Comparison of ENCODE assay signal across 8 mouse cellular contexts in genomic region chr5:134675956-134676759, GRCm38 (mm10). TPM values are rescaled to one million over a fixed set of nuclear protein-coding genes. Genes with fewer than 3 reads are reported as not detected.
A peak's percentile ranks its signal among the peaks of the same experiment; 100 is the strongest.
DNase-seq lines count a peak whose midpoint lies in the region; ATAC-seq and TF ChIP-seq lines count a peak whose summit lies in the region.

No protein-coding gene starts in this region.

- TF ChIP-seq POLR2A in MEL (IDR thresholded peaks at IDR 0.05; ENCODE audit: control insufficient read depth in 1 of 2, insufficient read depth in 1 of 2, low read depth in 1 of 2, low read length in 2 of 2, poor library complexity in 1 of 2): no peak

- no peaks in the 10 kb centered on the region for H3K27me3 ChIP-seq in MEL (ENCODE audit: control insufficient read depth in 1 of 2, insufficient read depth in 2 of 2, low read length in 2 of 2)
- H3K27me3 ChIP-seq in hindbrain, embryonic 13.5 days: no peaks in the 10 kb centered on the region

- no peaks in the 10 kb centered on the region for H3K36me3 ChIP-seq in MEL (ENCODE audit: control insufficient read depth in 1 of 2, insufficient read depth in 2 of 2, low read length in 2 of 2)
- H3K36me3 ChIP-seq in hindbrain, embryonic 13.5 days: peaks cover 55% of the 10 kb centered on the region

- peak; percentile 84 for ATAC-seq in hindbrain, embryonic 13.5 days (ENCODE audit: low FRiP score)

- H3K27ac ChIP-seq in MEL (ENCODE audit: control insufficient read depth, low read depth, low read length): no peak overlapping the region
- H3K27ac ChIP-seq in hindbrain, embryonic 13.5 days: peak overlapping the region; percentile 87

- TF ChIP-seq CTCF in MEL (IDR thresholded peaks at IDR 0.05 in 2 of 3, conservative IDR thresholded peaks at IDR 0.05 in 1 of 3; ENCODE audit: control insufficient read depth in 1 of 3, insufficient read depth in 1 of 3, low read depth in 2 of 3, low read length in 3 of 3, poor library complexity in 1 of 3, severe bottlenecking in 1 of 3): no peak

- no peak overlapping the region for H3K9ac ChIP-seq in MEL (ENCODE audit: control insufficient read depth, low read depth, low read length, poor library complexity, severe bottlenecking)
- peak overlapping the region; percentile 75 for H3K9ac ChIP-seq in hindbrain, embryonic 13.5 days

- H3K9me3 ChIP-seq in MEL (replicated peaks; ENCODE audit: insufficient read depth, low read length): no peaks in the 10 kb centered on the region
- H3K9me3 ChIP-seq in hindbrain, embryonic 13.5 days: no peaks in the 10 kb centered on the region

- TF ChIP-seq EP300 in MEL (IDR thresholded peaks at IDR 0.05; ENCODE audit: low read depth in 1 of 2, low read length in 2 of 2): no peak

- DNase-seq in MEL (ENCODE audit: low read depth, low spot score): peak; percentile 45
- DNase-seq in c-Kit-positive CD71-positive TER-119-negative erythroid progenitor cells, embryonic 14.5 days (ENCODE audit: low read depth): peak; percentile 53
- DNase-seq in frontal cortex, postnatal 36 days (ENCODE audit: low spot score in 2 of 2): peak; percentile 38 to 49
- peak; percentile 80 for DNase-seq in layer of hippocampus, adult 9-11 months
- peak; percentile 96 for DNase-seq in lung, postnatal 10 days
- DNase-seq in ovary, adult 18-20 months (ENCODE audit: low spot score): peak; percentile 74
- DNase-seq in thymus, postnatal 36 days: peak; percentile 42 to 60

- H3K4me2 ChIP-seq in hindbrain, embryonic 13.5 days: peak overlapping the region; percentile 59

- WGBS in hindbrain, embryonic 13.5 days: 1% methylated on average over 14 of the region's 14 CpGs

- H3K4me3 ChIP-seq in MEL (ENCODE audit: control insufficient read depth in 1 of 2, insufficient read depth in 1 of 2, low read depth in 2 of 2, low read length in 2 of 2): no peak overlapping the region
- H3K4me3 ChIP-seq in hindbrain, embryonic 13.5 days: peak overlapping the region; percentile 34

- no peak for TF ChIP-seq RAD21 in MEL (IDR thresholded peaks at IDR 0.05; ENCODE audit: low read depth, low read length)

- H3K79me2 ChIP-seq in MEL (ENCODE audit: control insufficient read depth, insufficient read depth, low read length, poor library complexity): no peaks in the 10 kb centered on the region

- peaks cover 0 to 6% of the 10 kb centered on the region in 2 experiments; a peak in 1 of 4 replicates for H3K4me1 ChIP-seq in MEL (ENCODE audit: control insufficient read depth in 1 of 2, insufficient read depth in 2 of 2, low read length in 2 of 2)
- H3K4me1 ChIP-seq in hindbrain, embryonic 13.5 days (replicated peaks): peaks cover 66% of the 10 kb centered on the region

TF ChIP-seq in MEL, 35 proteins besides CTCF, POLR2A, EP300 and RAD21:
- TF ChIP-seq MEF2A (IDR thresholded peaks at IDR 0.05; ENCODE audit: extremely low read depth, insufficient replicate concordance, low read depth, low read length, poor library complexity, severe bottlenecking) (no peak), ELF1 (IDR thresholded peaks at IDR 0.05; ENCODE audit: low read depth, low read length) (no peak), MAZ (IDR thresholded peaks at IDR 0.05; ENCODE audit: low read depth, low read length) (no peak), E2F4 (IDR thresholded peaks at IDR 0.05; ENCODE audit: borderline replicate concordance, low read depth, low read length) (no peak), KAT2A (conservative IDR thresholded peaks at IDR 0.05; ENCODE audit: low read depth, low read length) (no peak), MAFK (IDR thresholded peaks at IDR 0.05; ENCODE audit: borderline replicate concordance, low read depth, low read length) (no peak), SIN3A (IDR thresholded peaks at IDR 0.05; ENCODE audit: low read length) (no peak), ZC3H11A (IDR thresholded peaks at IDR 0.05; ENCODE audit: low read depth, low read length) (no peak), ZMIZ1 (IDR thresholded peaks at IDR 0.05; ENCODE audit: low read depth, low read length) (no peak), MYB (IDR thresholded peaks at IDR 0.05; ENCODE audit: low read depth, low read length) (no peak)

RNA-seq across cellular contexts. Expression of gene Limk1, which starts 12.2 kb away (rescaled TPM):
- total RNA-seq in MEL (2012; rRNA removed): 5.6 and 7.3 TPM in 2 replicates
- polyA plus RNA-seq in MEL (2012; ENCODE audit: insufficient read depth in 1 of 2, insufficient read length in 2 of 2, low read depth in 1 of 2, low replicate concordance in 2 of 2, missing spikeins in 1 of 2): 10 to 100 TPM in 1 of 2 experiments, not detected in 1; 14.8 TPM
- 21.6 and 23.4 TPM in 2 replicates for polyA plus RNA-seq in hindbrain, embryonic 13.5 days (2015; fragmentation: Nextera tagmentation; extraction: Ambion mirVana)

RNA-seq across cellular contexts. Expression of gene Eif4h, which starts 36.9 kb away (rescaled TPM):
- 451 and 471 TPM in 2 replicates for total RNA-seq in MEL (2012; rRNA removed)
- 100 to 1,000 TPM; 167 to 515 TPM for polyA plus RNA-seq in MEL (2012; ENCODE audit: insufficient read depth in 1 of 2, insufficient read length in 2 of 2, low read depth in 1 of 2, low replicate concordance in 2 of 2, missing spikeins in 1 of 2)
- 336 and 347 TPM in 2 replicates for polyA plus RNA-seq in hindbrain, embryonic 13.5 days (2015; fragmentation: Nextera tagmentation; extraction: Ambion mirVana)

Comparison
In these comparisons a context has a peak if more than half of its experiments do, and no peak if none do; other contexts are left out.
1. DNase-seq: peak in every context shown above with its lines; median percentile 96 in lung, postnatal 10 days; 80 in layer of hippocampus, adult 9-11 months; 74 in ovary, adult 18-20 months; 53 in c-Kit-positive CD71-positive TER-119-negative erythroid progenitor cells, embryonic 14.5 days; 51 in thymus, postnatal 36 days; 45 in MEL; 44 in frontal cortex, postnatal 36 days.